Mouse (Mus musculus) mouse trophoblast stem cell (cell line): ENCODE results near the gene Map7.

Experiments used
- in situ Hi-C, 2 experiments: fragments of 300-500 bp; cut with MseI, MboI; formaldehyde crosslinking; loops; 2 replicates in 1 of 2; 3 replicates in 1 of 2; pipeline ENCODE4 v1.15.1; 2025

Map7 gene

DNA sequence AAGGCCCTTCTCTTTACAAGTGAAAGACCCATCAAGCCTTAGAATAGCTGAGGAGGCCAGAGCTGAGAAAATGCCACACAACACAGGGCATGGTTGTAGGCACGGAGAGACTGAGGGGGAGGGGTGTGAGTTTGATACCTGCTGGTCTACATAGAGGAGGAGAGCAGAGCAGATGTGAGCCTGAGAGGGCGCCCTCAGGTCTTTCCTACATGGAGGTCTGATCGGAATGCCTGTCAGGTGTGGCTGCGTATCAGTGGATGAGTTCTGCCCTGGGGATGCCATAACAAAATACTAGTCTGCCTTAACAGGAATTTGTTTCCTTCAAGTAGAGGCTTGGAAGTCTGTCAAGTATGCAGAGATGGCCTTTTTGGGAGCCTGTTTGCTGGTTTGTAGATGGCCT is 37.0 kb downstream of the Map7 start:
- in situ Hi-C loops: no loop called here

DNA sequence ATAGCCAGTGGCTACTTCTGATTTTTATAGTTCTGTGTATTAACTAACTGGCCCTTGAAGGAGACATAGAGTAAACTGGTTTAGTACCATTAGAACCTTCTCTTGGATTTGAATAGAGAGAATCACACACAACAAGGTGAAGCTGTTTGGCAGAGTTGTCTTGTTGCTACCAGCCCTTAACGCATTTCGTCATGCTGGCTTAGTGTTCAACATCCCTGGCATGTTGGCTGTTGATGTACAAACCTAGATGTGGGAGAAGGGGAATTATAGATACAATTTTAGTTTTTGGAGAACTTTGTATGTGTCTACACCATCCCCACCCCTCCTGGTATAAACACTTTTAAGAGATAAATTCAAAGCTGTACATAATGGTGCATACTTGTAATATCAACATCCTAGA is 37.5 kb downstream of the Map7 start:
- in situ Hi-C loops: no loop called here

DNA sequence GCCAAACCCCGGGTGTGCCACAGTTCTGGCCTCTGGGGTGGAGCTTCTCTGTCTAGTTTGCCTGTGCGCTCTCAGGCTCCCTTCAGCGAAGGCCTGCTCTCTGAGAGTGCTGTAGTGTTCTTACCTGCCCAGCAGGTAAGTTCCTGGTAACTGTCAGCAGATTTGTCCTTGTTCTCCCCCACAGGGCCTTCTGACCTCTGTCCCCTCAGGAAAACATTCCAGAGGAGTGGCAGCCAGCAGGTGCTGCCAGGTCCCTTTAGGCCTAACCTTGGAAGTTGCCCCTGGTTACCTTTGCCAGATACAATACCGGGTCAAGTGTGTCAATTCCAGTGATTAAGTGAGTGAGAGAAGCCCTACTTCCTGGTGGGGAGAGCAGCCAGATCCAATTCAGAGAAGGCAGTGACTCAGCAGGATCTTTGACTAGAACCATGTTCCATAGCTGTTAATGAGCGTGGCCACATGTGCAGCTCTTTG is 38.6 kb downstream of the Map7 start:
- in situ Hi-C loops: no loop called here

DNA sequence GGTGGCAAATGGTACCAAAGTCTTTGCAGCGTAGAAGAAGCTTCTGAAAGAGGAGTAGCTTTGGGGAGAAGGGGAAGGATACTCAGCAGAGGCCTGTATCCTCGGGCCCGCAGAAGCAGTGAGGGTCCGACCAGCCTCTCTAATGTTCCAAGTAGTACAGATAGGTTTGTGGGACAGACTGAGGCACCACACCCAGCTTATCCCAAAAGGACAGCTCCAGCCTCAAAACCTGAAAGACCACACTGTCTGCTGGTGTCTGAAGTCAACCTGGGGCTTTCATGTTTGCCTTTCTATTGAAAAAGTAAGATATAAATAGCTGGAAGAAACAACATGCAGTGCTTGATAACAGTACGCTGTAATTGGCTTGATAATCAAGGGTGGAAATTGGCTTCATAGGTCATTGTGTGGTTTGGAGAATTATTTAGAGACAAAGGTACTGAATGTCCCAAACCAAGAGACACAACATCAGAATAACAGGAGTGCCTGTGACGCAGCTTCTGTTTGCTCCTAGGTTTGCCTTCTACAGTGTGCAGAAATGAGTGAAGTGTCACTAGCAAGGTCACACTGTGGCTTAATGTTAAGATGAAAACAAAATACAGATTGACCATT is 42.0 kb downstream of the Map7 start:
- in situ Hi-C loops: no loop called here

DNA sequence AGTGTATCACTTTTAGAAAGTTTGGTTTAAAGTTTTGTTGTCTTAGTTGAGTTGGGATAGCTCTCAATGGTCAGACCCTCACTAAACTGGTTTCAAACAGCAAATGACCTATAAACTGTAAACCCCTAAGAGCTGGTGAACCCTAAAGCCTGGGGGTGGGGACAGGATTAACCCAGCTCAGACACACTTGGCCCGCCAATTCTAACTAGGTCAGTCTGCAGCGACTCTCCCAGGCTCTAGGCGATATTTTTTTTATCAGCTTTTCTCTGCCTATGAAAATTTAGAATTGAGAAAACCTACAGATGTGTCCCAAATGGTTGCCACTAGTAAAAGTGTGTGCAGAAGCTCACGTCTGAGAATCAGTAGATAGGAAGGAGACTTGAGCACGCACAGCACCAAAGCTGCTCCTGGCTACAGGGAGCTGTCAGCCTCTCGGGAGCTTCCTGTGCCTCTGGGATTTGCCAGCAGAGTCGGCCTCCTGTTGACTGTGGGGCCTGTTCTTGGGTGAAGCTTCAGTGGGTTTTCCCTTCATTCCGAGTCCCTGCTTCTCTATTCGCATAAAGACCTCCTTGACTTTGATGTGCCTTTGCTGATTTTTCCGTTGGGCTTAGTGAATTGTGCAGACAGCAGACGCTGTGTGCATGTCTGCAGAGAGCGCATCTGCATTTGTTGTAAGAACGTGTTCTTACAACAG is 46.7 kb downstream of the Map7 start:
- in situ Hi-C loops: no loop called here

DNA sequence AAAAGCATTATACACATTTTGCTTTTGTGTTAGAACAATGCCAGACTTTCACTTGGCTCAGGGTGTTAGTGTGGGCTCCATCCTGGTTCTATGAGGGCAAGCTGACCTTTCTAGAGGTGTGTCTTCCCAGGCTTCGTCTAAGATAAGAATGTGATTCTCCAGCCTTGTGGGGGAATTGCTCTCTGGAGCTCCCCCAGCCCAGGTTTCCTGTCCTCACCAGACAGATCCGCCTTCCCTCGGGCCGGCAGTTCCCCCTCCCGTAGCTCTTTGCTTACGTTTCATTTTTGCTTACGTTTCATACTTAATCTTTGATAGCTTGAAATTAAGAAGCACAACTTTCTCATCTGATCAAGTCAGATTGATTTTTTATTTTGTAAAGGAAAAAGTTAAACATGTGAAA is 48.8 kb downstream of the Map7 start:
- in situ Hi-C loops: no loop called here

DNA sequence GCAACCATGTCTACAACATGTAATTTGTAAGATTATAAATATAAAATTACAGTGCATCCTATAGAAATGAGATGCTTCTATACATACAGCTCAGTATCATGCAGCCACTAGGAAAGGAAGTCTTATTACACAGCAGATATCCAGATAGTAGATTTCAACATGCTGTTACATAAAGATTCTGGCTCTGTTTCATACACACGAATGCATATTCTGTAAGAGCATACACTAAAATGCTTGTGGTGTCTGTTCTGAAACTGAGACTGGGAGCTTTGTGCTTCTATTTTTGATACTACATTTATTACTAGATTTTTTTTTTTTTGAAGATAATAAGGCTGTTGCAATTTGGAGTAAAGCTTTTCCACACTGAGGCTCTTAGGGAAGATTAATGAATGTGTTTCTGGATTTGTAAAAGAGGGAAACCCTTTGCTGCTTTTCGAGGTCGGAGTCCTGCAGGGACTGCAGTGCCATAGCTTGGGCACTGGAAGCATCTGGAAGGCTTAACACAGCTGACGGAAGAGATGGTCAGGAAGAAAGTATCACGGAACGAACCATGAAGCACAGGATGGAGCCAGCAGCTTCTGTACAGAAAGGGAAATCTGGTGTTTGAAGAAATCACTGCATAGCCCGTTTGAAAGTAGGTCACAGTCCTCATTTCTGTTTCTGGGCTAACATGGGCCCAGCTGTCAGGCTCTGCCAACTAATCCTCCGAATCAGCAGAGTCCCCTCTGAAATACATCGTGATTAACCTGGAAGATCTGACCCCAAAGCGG is 50.9 kb downstream of the Map7 start:
- in situ Hi-C loops: no loop called here

DNA sequence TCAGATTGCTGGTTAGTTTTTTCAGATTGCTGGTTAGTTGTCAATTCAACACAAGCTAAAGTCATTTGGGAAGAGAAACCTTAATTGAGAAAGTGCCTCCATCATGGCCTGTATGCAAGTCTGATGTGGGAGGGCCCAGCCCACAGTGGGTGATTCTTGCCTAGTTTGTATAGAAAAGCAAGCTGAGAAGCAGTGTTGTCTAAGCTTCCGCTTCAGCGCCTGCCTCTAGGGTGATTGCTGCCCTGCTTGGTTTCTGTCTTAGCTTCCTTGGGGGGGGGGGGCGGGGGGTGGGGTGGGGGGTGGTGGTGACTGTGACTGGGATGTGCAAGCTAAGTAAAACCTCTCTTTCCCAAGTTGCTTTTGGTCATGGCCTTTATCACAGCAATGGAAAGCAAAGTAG is 53.0 kb downstream of the Map7 start:
- in situ Hi-C loops: no loop called here

DNA sequence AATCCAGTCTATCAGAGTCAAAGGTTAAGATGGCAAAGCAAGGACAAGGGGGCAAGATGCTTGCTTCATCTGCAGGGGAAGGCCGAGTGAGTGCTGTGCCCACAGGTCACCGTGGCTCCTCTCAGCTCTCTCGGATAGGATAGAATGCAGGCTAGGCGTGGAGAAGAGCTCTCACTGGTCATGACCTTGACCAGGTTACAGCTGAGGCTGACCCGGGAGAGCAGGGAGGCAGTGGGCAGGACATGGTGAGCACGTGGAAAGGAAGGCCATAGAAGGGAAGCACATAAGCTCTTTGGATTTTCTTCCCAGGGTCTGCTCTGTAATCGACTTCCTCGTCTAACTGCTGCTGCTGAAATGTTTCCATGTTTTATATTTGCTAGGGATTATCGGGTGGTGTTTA is 53.9 kb downstream of the Map7 start:
- in situ Hi-C loops: no loop called here

DNA sequence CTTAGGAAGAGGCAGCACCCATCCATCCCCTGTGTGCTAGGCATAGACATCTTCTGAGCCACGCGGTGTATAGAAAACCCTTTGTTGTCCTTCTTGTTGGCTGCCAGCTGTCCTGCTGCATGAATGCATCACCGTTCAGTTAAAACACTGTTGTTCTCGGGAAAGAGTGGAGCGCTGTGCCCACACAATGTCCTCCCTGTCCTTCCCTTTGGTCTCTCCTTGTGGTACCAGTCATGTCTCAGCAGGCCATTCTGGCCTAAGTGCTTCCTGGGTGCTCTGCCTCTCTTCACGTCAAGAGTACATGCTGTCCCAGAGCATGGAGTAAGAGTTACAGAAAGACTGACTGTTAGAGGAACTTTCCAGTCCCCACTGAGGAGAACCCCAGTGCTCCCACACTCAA is 54.5 kb downstream of the Map7 start:
- in situ Hi-C loops: no loop called here

DNA sequence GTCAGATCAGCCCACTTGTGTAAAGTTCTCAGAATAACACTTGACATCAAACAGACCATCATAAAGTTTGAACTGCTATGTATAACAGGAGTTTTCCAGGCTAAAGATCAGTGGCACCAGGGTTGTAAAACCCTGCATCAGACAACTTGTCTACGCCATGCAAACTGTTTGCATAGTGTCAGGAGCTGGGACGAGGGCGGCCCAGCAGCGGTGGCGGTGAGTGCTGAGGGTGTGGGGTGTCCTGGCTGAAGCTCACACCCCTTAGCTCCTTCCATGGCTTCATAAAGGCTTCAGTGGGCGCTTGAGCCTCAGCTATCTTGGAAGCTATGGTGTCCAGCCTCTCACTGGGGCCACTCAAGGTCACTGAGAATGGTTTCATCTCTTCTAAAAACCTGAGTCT is 55.2 kb downstream of the Map7 start:
- in situ Hi-C loops: no loop called here

DNA sequence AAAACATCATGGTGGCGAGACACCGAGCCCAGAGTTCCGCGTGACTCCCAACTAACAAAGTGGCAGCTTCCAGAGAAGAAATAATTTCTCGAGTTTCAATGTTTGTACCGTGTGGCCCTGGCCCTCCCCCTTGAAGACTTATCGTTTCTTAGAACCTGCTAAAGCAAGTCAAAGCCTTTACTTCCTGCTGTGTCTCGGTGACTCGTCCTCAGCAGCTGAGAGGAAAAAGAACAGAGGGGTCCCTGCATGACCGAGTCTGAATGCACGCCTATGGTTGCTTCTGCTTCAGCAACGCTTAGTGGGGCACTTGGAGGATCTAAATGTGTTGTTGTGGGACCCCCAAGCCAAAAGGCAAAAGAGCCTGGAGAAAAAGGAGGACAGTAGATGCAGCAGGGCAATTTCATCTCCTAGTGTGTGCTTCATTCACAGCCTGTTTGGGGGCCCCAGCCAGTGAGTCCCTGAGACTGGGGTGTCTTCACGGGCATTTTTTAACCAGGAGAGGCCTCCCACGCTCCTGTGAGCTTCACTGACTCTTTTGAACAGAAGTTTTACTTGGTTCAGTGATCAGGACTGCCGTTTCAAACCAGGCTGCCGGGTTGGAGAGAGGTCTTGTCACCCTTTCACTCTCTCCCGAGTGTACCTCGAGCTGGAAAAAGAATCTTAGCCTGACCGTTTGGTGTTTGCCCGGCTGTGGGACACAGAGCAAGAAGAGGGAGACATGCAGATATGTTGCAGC is 56.6 kb downstream of the Map7 start:
- in situ Hi-C loops: no loop called here

DNA sequence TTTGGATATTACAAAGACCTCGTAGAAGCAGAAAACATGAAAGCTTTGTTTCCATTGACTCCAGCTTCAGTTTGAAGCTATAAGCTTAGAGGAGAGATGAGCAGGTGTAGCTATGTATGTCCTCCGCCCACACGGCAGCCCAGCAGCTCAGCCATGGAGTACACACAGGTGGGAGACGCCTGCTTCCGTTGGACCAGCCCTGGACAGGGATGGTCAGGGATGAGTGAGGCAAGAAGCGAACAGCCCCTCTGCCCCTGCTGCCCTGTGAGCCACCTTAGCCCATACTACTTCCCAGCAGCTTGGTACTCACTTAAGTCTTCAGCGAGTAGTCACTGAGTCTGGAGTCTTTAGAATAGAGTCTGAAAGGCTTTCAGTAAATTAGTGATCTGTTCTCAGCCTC is 58.7 kb downstream of the Map7 start:
- in situ Hi-C loops: no loop called here

DNA sequence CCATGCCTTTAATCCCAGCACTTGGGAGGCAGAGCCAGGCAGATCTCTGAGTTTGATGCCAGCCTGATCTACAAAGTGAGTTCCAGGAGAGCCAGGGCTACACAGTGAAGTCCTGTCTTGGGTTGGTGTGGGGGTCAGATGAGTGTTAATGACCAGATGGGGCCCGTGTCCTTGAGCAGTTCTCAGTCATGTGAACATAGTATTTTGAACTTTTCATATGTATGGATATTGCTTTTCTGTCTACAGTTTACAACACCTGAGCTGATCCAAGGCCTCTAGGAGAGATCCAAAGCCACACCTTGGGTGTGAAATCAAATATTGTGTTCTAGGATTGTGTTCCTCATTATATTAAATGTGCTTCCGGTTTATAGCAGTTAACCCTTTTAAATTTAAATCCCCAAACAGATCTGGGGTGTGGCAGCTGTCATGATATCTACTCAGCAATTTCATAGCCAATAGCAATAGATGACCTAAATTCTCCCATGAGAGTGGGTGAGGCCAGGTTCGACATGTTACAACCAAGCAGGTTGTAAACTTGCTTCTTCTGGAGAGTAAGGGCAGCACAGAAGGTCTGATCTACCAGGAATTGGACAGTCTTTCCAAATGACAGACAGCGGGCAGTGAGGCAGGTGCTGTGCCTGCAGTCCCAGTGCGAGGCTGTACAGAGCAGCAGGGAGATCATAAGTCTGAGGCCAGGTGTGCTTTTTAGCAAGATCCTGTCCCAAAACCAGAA is 61.5 kb downstream of the Map7 start:
- in situ Hi-C loops: no loop called here

DNA sequence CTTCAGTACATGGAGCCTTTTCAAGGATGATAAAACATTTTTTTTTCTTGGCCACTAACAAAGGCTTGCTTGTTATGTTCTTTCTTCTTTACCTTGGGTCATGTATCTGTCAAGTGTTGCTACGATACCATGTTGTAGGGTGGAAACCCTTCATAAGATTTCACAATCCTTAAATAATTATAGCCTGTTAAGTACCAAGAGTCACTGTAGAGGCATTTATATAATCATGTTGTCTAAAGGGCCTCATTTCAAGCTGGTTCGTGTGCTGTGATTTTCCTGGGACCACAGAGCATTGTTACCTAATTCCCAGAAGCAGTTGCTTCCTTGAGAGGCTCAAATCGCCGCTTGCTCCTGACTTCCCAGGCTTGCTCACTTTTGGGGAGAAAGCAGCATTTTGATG is 66.1 kb downstream of the Map7 start:
- in situ Hi-C loops: no loop called here

DNA sequence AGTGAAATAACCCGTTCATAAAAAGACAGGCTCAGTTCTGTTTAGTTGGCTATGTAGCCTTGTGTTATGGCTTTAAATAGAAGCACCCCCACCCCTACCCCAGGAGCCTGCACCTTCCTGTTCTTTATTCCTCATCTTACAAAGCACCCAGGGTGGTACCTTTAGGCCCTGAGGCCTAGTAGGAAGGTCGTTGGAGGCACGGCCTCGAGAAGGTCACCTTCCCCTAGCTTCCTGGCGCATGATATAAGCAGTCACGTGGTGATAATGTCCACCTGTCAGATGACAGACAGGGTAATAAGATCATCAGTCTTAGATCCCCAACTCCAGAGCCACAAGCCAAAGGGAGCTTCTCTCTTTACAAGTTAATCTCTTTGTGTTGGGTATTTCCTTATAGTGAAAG is 68.7 kb downstream of the Map7 start:
- in situ Hi-C loops: no loop called here

DNA sequence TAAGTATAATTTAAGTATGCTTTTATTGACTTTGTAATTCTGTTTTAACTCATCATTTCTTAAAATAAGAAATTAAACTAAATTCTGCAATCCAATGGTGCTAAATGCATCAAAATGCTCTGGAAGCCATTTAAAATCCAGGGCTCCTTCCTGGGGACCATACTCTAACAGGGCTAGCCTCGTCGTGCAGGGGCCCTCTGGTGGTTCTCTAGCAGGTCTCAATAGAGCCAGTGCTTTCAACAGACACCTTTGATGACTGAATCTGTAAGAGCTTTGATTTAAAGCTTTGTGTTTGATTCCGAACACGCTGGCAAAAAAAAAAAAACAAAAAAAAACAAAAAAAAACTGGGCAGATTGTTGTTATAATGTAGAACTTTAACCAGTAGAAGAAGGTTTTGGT is 70.6 kb downstream of the Map7 start:
- in situ Hi-C loops: no loop called here

DNA sequence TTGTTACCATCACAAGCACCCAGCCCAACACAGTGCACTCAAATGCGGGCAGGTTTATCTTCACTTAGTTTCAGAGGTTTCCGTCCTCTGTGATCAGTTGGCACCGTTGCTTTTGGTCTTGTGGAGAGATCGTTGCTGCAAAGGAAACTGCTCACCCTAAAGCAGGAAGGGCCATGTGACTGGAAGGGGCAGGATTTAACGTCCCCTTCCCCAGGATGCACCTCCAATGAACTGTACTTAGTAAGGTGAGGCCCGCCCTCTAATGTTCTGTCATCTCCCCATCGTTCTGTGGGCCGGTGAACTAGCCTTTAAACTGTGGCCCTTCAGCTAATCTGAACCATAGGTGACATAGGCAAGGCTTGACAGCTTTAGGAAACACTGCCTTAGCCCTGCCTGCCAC is 71.3 kb downstream of the Map7 start:
- in situ Hi-C loops: no loop called here

DNA sequence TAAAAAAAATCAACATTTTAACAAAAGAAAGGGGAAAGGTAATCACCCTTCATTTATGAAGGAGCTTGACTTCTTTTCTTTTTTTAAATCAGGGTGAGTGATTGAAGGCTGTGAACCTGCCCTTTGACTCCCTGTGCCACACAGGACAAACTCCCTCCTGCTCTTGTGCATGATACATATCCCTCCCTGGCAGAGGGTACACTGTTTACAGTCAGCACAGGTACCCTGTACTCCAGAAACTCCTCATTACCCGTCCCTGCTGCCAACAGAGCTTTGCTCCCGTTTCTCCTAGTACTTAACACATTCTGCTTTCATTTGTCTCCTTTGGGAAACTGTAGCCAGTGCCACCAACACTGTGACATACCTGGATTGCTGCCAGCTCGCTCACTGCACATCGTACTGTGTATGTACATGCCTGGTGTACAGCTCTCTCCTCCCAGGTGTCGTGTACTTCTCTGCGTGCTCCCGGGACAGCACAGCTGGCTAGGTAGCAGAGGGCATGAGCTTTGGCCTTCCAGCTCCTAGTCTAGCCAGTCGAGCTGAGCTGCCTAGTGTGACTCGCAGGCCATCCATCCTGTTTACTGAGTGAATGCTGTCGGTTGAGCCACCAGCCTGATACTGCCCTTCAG is 72.3 kb downstream of the Map7 start:
- in situ Hi-C loops: no loop called here

DNA sequence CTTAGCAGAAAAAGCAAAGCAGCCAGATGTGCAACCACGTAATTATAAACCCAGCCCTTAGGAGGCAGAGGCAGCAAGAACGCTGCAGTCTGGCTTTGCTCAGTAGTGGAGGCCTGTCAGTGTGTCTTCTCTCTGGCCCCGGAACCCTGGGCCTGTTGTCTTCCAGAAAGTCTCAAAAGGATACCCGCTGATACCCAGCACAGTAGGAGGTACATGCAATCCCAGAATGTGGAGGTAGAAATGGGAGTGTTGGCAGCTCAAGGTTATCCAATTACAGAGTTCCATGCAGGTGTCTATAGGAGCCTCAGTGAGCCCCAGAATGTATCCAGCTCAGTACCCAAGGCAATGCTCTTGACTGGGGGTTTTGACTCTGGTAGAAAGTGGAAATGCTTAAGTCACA is 73.7 kb downstream of the Map7 start:
- in situ Hi-C loops: no loop called here

DNA sequence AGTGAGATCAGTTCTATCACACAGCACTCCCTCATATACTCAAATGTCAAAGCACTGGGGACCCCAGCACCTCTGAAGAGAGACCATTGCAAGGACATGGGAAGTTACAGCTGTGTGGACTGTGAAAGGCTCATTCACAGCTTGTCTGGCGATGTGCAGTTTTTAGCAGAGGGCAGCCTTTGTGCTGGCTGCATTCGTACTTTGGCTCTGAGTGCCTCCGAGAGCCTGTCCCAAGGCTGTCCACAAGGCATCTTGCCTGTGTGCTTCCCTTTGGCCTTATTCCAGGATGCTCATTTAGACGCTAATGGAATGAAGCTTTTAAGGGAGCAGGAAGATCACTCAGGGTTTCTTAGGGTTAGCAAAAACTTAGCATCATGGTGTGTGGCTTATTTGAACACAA is 78.5 kb downstream of the Map7 start:
- in situ Hi-C loops: no loop called here
